Mouse (Mus musculus) cerebellum, postnatal 25 days (tissue): ENCODE data around the gene Dna2.

Experiments used
- DNase-seq, 2 experiments: peaks; one replicate each; pipeline ENCODE4 v3.0.0; 2021; ENCODE audit warnings: mixed read lengths in 2 of 2

Dna2 gene

GRCm38 (mm10) chr10:62984072-62984471, 37.2 kb downstream of the Dna2 start:
- no peak for DNase-seq

- DNase-seq, result peak in 1 of 2 experiments; percentile 63
Observed at GRCm38 (mm10) chr10:62984495-62984894, 37.7 kb downstream of the Dna2 start.

DNA sequence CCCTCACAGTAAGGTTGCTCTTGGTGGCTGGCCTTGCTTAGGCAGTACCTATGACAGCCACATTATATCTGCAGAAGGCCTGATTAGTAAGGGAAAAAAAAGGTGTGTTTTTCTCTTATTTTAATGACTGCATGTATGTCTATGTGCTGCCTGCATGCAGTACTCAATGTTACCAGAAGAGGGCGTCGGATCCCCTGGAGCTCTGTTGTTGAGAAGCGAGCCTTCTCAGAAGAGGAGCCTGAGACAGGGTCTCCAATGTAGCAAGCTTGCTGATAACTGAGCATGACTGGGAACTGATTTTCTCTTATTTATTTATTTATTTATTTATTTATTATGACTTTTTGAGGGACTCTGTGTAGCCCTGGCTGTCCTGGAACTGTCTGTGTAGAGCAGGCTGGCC, 40.5 kb downstream of the Dna2 start:
- DNase-seq, result peak; percentile 24 to 44

GRCm38 (mm10) chr10:62990636-62991035, 43.8 kb downstream of the Dna2 start:
- no peak for DNase-seq

GRCm38 (mm10) chr10:62993991-62994390, 47.2 kb downstream of the Dna2 start:
- no peak for DNase-seq

DNA sequence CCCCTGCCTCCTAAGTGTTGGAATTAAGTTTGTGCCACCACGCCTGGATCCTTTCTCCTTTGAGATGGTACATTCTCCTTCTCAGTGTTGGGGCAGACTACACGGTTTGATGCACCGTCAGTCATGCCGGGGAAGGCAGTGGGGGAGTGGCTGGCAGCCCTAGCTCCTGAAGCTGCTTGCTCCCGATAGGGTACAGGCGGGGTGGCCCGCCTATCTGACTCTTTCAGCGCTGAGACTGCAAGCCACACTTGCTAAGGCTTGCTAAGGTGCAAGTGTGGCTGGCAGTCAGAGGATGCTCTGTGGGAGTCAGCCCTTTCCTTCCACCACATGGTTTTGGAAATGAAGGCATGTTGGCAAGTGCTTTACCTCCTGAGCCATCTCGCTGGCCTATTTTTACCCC, 53.8 kb downstream of the Dna2 start:
- DNase-seq, result no peak

GRCm38 (mm10) chr10:63003252-63003651, 56.4 kb downstream of the Dna2 start:
- DNase-seq, result no peak

- DNase-seq, result no peak
Observed at GRCm38 (mm10) chr10:63004556-63004955, 57.7 kb downstream of the Dna2 start.

GRCm38 (mm10) chr10:63008193-63008592, 61.4 kb downstream of the Dna2 start:
- DNase-seq, result no peak

DNA sequence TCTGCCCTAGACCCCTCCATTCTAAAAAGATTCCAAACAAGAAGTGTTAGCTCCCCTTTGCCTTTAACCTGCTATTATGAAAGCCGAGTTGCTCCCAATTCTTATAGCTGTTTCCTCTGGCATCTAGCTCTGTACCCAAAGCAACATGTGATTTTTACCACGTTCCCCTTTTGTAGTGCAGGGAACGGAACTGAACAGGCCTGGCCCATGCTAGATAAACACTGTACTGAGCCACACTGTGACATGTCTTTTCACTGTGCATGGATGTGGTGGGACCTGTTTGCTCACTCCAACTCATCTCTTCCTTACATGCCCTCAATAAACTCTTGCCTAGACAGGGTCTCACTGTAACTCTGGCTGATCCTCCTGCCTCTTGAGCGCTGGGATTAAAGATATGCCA, 63.4 kb downstream of the Dna2 start:
- DNase-seq, result no peak

GRCm38 (mm10) chr10:63011556-63011955, 64.7 kb downstream of the Dna2 start:
- peak; percentile 62 to 75 for DNase-seq

GRCm38 (mm10) chr10:63013476-63013875, 66.7 kb downstream of the Dna2 start:
- no peak for DNase-seq

GRCm38 (mm10) chr10:63014168-63014567, 67.3 kb downstream of the Dna2 start:
- DNase-seq, result no peak

DNA sequence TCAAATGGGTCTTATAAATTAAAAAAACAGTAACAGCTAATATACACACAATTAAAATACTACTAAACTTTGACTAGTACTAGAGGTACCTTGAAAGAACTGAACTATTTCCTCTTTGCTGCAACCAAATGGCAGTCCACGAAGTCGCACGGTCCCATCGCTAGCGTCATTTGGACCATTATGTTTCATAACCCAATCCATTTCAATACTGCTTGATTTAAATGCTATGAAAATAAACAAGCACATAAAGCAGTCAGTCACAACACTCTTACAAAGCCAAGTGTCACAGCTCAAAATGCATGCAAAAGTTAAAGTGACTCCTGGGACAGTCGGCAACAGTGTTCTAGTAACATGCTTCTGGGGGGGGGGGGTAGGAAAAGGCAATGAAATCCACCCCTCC, 72.5 kb downstream of the Dna2 start:
- DNase-seq, result no peak

DNA sequence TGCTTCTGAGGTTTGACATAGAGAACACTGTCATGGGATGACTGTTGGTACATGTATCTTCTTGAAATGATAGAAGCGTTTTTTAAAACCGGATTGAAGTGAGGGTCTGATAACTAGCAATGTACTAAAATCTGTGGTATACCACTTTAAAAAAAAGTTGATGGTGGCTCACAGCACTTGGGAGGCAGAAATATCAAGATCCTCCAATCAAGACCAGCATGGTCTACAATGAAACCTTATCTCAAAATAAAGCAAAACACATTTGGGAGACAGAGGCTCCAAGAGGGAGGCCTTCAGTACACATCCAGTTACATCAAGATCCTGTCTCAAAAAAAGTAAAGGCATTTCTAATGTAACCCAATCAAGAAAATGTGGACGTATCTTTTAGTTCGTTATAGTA, 74.9 kb downstream of the Dna2 start:
- no peak for DNase-seq

DNA sequence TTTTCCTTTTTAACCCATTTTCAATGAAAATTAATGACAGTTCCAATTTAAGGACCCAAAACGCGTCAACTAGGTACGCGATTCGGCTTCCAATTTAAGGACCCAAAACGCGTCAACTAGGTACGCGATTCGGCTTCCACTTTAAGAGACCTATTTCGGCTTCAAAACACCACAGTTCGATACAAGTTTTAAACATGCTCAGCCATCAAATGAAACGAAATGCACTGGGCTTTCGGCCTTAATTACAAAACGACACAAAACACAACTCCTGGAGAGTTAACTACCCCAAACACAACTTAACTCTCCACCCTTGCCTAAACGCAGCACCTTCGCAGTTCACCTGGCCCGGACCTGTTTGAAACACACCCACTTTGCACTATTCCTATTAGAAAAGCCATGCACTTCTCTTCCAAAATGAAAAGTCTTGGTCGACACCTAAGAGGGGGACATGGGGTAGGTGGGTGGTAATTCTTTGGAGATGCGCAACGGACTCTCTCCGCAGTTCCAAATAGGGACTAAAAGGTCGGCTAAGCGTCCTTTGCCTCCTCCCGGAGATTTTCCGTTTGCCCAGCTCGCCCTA, 75.8 kb downstream of the Dna2 start:
- DNase-seq, result no peak

- DNase-seq, result peak; percentile 80 to 81
Observed at GRCm38 (mm10) chr10:63023121-63023748, 76.4 kb downstream of the Dna2 start.
